In genomic region chr12:59131578-59131946, GRCm38 (mm10) we compare ENCODE assay signal across 8 mouse cellular contexts. TPM values are rescaled to one million over a fixed set of nuclear protein-coding genes. Genes with fewer than 3 reads are reported as not detected.
A peak's percentile ranks its signal among the peaks of the same experiment; 100 is the strongest.
DNase-seq lines count a peak whose midpoint lies in the region; ATAC-seq and TF ChIP-seq lines count a peak whose summit lies in the region.

No protein-coding gene starts in this region.

- ATAC-seq in liver, postnatal 0 days: no peak; the same call in 1 of the 2 replicates

- H3K4me3 ChIP-seq in kidney, adult 2 months (ENCODE audit: insufficient read depth, low read depth, low read length): peak overlapping the region; percentile 53
- H3K4me3 ChIP-seq in liver, postnatal 0 days (ENCODE audit: low read depth, low read length): peak overlapping the region; percentile 80

- intact Hi-C loops in left cerebral cortex, postnatal 10 days (cut with DNase I): loop anchor here (5.0 kb wide), 1 partner anchor 64 kb away; the partner anchor contains the start of gene Pnn

- H3K9me3 ChIP-seq in liver, postnatal 0 days (ENCODE audit: low read length): no peaks in the 10 kb centered on the region

- H3K27ac ChIP-seq in kidney, adult 2 months (ENCODE audit: insufficient read depth, low read depth, low read length): peak overlapping the region; percentile 67
- H3K27ac ChIP-seq in liver, postnatal 0 days (ENCODE audit: low read depth): peak overlapping the region; percentile 99

- under 1% methylated on average over 30 of the region's 30 CpGs for WGBS in kidney, adult 2 months
- under 1% methylated on average over 18 of the region's 30 CpGs for WGBS in liver, postnatal 0 days (ENCODE audit: insufficient replicate concordance)

- H3K4me1 ChIP-seq in kidney, adult 2 months (ENCODE audit: control insufficient read depth, insufficient read depth, low read length): peaks cover 14% of the 10 kb centered on the region; the same call in 1 of the 2 replicates
- peaks cover 28% of the 10 kb centered on the region for H3K4me1 ChIP-seq in liver, postnatal 0 days (ENCODE audit: insufficient read depth)

- H3K27me3 ChIP-seq in kidney, adult 2 months (replicated peaks; ENCODE audit: control insufficient read depth, insufficient read depth, low read length): no peaks in the 10 kb centered on the region
- H3K27me3 ChIP-seq in liver, postnatal 0 days (ENCODE audit: insufficient read depth, low read length): no peaks in the 10 kb centered on the region

- TF ChIP-seq CTCF in kidney, adult 2 months (conservative IDR thresholded peaks at IDR 0.05; ENCODE audit: insufficient read depth, insufficient read length, low read depth, low read length): no peak
- no peak for TF ChIP-seq CTCF in liver, postnatal 0 days (IDR thresholded peaks at IDR 0.05; ENCODE audit: low read depth)

- H3K9ac ChIP-seq in liver, postnatal 0 days (replicated peaks): peak overlapping the region; percentile 88

- DNase-seq in kidney, adult 2 months: no peak
- no peak for DNase-seq in kidney, adult 9 months
- DNase-seq in ZHBTc4 (ENCODE audit: low read depth, low spot score) (peak; percentile 51), MN1 (ENCODE audit: low spot score) (no peak)
- peak; percentile 75 for DNase-seq in forelimb bud, embryonic 11.5 days (ENCODE audit: low read depth, low spot score)
- DNase-seq in liver, postnatal 0 days: no peak
- DNase-seq in cerebellum, postnatal 36 days: no peak
- no peak for DNase-seq in left cerebral cortex, postnatal 10 days (ENCODE audit: extremely low spot score in 1 of 2, low spot score in 2 of 2)

- H3K36me3 ChIP-seq in kidney, adult 2 months (ENCODE audit: control insufficient read depth, insufficient read depth, low read length): no peaks in the 10 kb centered on the region
- H3K36me3 ChIP-seq in liver, postnatal 0 days (replicated peaks; ENCODE audit: insufficient read depth, low read length): peaks cover 6% of the 10 kb centered on the region

- H3K4me2 ChIP-seq in liver, postnatal 0 days (ENCODE audit: low read depth, low read length): peak overlapping the region; percentile 96

- no peak for TF ChIP-seq EP300 in liver, postnatal 0 days (IDR thresholded peaks at IDR 0.05; ENCODE audit: low read depth)

- TF ChIP-seq POLR2A in kidney, adult 2 months (IDR thresholded peaks at IDR 0.05; ENCODE audit: low read depth, low read length): no peak

RNA-seq across cellular contexts. Expression of gene Mia2, which starts 36.0 kb away (rescaled TPM):
- 95.3 and 102 TPM in 2 replicates for polyA plus RNA-seq in kidney, adult 2 months (2012; rRNA removed)
- polyA plus RNA-seq in liver, postnatal 0 days (2015; fragmentation: Nextera tagmentation; extraction: Ambion mirVana): 74.3 and 75.2 TPM in 2 replicates
- 10 to 100 TPM; 37.7 to 40.7 TPM for total RNA-seq in left cerebral cortex, postnatal 10 days (2021)

Comparison
In these comparisons a context has a peak if more than half of its experiments do, and no peak if none do; other contexts are left out.
1. DNase-seq: peak in ZHBTc4 (single experiment) and forelimb bud, embryonic 11.5 days (single experiment); none in kidney, adult 2 months (single experiment), kidney, adult 9 months (single experiment), liver, postnatal 0 days (single experiment), MN1 (single experiment), cerebellum, postnatal 36 days (0 of 2) and left cerebral cortex, postnatal 10 days (0 of 2).